Mouse (Mus musculus) left cerebral cortex, adult 18-20 months (tissue): ENCODE data around the gene Alpi. TPM values are rescaled to one million over a fixed set of nuclear protein-coding genes. Genes with fewer than 3 reads are reported as not detected.

ENCODE experiments used
- DNase-seq, 2 experiments: peaks; one replicate each; pipeline ENCODE4 v3.0.0; 2021 to 2022; ENCODE audit warnings: low spot score in 2 of 2, mixed read lengths in 1 of 2
- total RNA-seq, 2 experiments: library from RNA; stranded (reverse); gene quantifications; 2 replicates each; pipeline ENCODE4 v1.2.3; 2021

The Alpi gene
- total RNA-seq, 2 experiments from 2014 or later, result 0.14 TPM; not detected in 1

GRCm38 (mm10) chr1:87060913-87061312, 40.5 kb downstream of the Alpi start:
- DNase-seq, result no peak

DNA sequence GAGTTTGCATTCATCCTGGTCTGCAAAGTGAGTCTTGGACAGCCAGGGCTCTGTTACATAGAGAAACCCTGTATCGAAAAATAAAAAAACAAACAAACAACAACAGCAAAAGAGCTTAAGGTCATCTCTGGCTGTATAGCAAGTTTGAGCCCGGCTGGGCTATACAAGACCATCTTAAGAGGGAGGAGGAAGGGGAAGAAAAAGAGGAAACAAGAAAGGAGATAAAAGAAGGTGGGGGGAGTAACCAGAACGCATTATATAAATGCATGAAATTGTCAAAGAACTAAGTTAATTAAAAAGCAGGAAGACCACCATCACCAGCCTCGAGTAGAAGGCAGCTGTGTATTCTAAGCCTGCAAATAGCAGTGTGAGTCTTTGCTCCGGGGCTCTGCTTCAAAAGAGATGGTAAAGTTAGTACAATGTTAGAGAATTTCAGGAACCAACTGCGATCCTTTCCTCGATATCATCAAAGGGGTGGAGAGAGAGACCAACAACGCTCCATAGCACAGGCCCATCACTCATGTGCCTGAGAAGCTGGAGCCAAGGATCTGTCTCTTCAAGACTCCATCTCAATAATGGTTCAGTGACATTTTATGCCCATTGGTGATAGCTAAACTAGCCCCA, 42.3 kb downstream of the Alpi start:
- DNase-seq, result no peak

DNA sequence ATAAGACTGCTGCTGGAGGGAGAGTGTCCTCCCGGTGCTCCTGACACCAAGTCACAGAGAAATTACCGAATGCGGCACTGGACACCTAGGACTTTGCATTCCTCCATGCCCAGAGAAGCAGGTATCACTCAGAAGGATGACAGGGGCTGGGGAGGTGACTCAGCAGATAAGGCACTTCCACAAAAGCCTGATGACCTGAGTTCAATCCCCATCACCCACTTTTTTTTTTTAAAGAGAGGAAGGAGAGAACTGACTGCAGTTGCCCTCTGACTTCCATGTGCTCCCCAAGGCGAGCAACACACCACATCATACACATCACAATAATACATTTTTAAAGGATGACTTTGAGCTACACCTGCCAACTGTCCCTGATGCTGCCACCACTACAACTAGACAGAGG, 44.3 kb downstream of the Alpi start:
- DNase-seq, result no peak

DNA sequence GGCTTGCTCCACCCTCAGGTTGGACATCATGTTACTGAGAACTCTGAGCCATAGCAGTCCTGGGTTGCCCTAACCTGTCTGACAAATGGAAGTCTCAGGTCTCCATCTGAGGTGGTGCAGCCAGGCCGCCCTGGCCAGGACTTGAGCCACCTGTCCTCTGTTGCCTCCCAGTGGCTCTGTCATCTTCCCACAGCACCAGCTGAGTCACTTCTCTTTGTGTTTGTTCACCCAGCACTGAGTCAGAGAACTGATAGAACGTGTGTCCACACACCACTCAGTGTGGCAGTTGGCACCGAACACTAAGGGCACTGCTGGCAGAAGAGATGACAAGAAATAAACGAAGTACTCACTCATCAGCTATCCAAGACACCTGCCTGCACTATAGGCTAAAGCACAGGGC, 50.0 kb downstream of the Alpi start:
- peak in 1 of 2 experiments; percentile 28 for DNase-seq

DNA sequence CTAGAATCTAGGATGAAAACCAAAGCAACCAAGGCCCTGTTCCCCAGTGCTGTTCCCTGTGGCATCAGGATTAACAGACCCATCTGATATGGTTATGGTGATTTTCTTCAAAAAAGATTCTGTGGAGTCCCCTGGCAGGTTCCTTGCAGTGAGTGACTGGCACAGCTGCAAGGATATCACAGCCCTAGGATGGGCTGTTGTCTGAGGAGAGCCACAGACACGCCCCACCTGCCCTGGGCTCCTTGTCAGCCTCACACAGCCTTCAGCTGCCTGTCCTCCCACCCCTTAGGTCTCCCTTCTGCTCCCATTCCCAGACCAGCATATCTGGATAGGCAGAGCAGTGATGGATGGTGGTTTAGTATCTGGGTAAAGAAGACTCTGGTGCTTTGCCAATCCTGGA, 50.7 kb downstream of the Alpi start:
- no peak for DNase-seq

- DNase-seq, result no peak
These were observed 51.3 kb downstream of the Alpi start for GRCm38 (mm10) chr1:87050072-87050471.

Other genes with a start within 250 kb of the Alpi start
- not detected for gene Alppl2, start 11.7 kb downstream of the Alpi start, total RNA-seq
- not detected for gene Akp3, start 23.4 kb upstream of the Alpi start, total RNA-seq
- gene Ecel1, start 54.9 kb upstream of the Alpi start, total RNA-seq, result 10 to 100 TPM; 11.1 to 13.4 TPM
- 1 to 10 TPM in 1 of 2 experiments, under 1 TPM in 1; 0.61 to 2.1 TPM for gene Prss56, start 81.7 kb upstream of the Alpi start, total RNA-seq
- not detected for gene Chrnd, start 89.0 kb upstream of the Alpi start, total RNA-seq
- gene Chrng, start 103.1 kb upstream of the Alpi start, total RNA-seq, result not detected
- 10 to 100 TPM; 57.5 to 58.6 TPM for gene Eif4e2, start 112.3 kb upstream of the Alpi start, total RNA-seq
- gene Efhd1, start 162.8 kb upstream of the Alpi start, total RNA-seq, result 10 to 100 TPM; 12.6 to 14.7 TPM
- gene Gigyf2, start 225.4 kb upstream of the Alpi start, total RNA-seq, result 100 to 1,000 TPM; 133 to 144 TPM